Mouse (Mus musculus): ENCODE results near the gene Arx. TPM values are rescaled to one million over a fixed set of nuclear protein-coding genes. Genes with fewer than 3 reads are reported as not detected.

The Arx gene
- total RNA-seq, 2 experiments from 2014 or later, result not detected

GRCm38 (mm10) chrX:93319979-93320378 lies 33.7 kb downstream of the Arx start:
- intact Hi-C loops (cut with DNase I), result no loop called here
- DNase-seq, result no peak

GRCm38 (mm10) chrX:93321336-93321735 lies 35.1 kb downstream of the Arx start:
- intact Hi-C loops (cut with DNase I), result no loop called here
- no peak for DNase-seq

Measured in heart, postnatal 36 days (tissue).